Mouse (Mus musculus) cerebellum, postnatal 36 days (tissue): ENCODE measurements at regions not wholly inside any gene's neighbourhood (a gene's known extent, or its start where the extent isn't known, plus 50 kb on each side); places are given as distances from the start of the nearest gene placed in this dataset.
A peak's percentile ranks its signal among the peaks of the same experiment; 100 is the strongest.

ENCODE experiments used
- DNase-seq, 2 experiments: peaks; one replicate each; pipeline ENCODE4 v3.0.0; 2021 to 2022; ENCODE audit warnings: mixed read lengths in 2 of 2

DNA sequence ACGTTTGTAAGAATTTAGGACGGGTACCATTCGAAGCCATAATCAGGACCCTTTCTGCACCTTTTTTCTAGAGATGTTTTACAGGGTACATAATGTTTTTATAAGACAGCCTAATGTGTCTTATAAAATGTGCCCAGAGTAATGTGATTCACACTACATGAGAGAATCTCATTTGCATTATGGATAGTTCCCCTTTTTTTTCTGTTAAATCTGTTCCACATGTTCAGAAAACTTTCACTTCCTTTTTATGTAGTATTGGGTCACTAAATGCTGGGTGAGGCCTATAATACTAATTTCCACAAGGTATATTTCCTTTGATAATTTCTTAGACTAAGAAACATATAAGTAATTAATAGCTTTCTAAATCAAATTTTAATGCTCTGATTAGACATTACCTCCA, 822.7 kb downstream of the Dnah5 start:
- no peak for DNase-seq

DNA sequence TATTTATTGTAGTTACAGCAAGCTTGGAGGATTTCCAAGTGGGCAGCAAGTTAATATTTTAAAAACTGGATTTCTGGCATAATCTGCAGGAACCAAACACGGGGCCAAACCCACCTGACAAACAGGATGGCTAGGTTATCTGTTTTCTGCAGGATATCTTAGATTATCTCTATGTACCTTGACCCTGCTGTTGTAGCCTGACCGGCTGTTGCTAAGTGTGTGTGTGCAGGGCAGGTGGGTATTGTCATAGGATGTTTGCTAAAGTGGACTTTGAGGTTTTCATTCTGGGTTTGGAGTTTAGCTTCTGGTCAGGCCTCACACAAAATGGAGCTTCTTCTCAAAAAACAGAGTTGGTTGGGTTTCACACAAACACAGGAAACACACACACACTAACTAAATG, 835.4 kb downstream of the Dnah5 start:
- DNase-seq = no peak

DNA sequence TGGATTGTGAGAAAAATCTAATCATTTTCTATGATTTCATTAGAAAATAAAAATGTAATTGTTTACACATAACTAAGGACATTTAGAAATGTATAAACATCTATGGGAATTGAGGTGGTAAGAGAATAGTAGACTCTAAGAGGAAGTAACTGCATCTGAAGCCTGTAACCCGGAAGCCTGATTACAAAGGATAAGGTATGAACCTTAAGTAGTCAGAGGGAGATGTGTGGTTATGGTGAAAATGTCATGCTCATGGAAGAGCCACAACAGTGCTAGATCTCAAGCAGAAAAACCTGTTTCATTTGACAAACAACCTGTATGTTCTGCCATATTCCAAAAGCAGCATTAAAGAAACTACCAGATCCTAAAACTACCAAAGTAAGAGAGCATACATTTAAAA, 847.6 kb downstream of the Dnah5 start:
- DNase-seq = no peak

DNA sequence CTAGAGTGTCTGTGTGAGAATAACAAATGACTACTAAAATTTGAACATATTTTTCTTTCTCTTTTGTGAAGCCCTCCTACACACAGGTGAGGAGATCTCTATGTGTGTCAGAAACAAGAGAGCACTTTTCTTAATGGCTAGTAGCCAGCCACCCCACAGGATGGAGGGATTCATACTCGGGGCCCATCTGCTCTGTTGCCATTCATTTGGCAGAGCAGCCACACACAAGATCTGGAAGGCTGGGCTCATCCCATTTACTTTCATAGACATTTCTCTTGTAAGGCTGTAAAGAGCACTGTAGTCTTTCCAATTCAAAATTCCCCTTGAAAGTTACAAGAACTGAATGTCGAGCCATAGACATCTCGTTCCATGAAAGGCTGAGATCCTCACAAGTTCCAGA, 848.2 kb downstream of the Dnah5 start:
- peak; percentile 66 to 69 for DNase-seq

DNA sequence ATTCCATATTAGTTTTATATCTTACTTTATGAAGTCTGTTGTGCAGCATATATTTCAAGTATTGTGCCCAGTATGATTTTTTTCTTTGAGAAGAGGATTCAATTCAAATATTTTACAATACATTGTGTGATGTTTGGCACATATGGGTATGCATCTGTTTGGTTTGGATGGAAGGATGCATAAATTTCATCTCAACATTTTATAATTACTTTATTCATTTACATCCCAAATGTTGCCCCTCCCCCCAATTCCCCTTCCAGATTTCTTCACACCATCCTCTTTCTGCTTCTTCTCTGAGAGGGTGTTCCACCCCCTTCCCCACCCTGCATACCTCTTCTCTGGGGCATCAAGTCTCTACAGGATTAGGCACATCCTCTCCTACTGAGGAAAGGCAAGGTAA, 857.5 kb downstream of the Dnah5 start:
- no peak for DNase-seq

DNA sequence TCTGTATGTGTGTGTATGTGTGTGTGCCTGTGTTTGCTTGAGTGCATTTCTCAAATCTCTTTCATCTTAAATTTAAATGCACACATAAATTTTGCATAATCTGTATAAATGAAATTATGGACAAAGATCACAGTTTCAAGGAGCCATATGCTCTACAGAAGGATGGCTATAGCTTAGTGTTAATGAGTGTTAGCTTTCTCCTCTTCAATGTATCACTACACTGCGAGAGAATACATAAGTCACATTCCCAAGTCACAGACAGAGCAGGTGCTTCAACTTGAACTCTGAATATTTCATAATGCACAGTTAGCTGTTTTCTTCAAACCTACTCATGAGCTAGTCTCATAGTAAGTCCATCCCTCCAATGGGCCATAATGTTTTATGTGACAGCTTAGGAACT, 865.5 kb downstream of the Dnah5 start:
- DNase-seq = no peak

DNA sequence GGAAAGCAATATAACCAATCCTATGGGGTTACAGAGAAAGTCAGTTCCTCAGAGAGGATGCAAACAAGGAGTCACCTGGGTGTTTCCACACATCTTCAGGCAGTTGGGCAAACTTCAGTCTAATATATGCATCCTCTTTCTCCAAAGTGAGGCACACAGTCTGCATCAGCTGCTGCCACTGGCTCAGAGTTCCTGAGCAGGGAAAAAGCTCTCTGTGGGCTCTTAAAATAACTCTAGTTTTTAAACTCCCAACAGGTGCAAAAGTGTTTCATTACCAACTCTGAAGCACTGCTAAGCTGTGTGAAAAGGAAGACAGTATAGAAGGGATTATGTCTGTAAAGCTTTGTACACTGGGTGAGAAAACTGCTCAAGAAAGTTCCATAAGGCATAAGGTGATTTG, 874.2 kb downstream of the Dnah5 start:
- DNase-seq = no peak

DNA sequence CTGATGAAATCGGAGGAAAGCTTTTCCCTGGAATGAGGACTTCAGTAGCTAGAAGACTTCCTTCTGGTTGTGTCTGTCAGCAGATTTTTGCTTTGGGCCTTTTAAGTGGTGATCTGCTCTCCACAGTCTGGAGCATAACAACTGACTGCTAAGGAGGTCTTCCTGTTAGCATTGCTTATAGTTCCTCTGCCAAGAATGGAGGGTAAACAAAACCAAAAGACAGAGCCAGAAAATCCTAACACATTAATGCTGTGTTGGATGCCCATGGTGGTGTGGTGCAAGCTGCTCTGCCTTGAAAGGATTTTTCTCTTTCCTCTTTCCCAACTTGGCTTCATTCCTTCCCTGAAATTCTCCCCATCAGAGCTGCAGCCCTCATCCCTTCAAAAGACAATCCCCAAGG, 901.0 kb downstream of the Dnah5 start:
- peak in 1 of 2 experiments; percentile 9 for DNase-seq

DNA sequence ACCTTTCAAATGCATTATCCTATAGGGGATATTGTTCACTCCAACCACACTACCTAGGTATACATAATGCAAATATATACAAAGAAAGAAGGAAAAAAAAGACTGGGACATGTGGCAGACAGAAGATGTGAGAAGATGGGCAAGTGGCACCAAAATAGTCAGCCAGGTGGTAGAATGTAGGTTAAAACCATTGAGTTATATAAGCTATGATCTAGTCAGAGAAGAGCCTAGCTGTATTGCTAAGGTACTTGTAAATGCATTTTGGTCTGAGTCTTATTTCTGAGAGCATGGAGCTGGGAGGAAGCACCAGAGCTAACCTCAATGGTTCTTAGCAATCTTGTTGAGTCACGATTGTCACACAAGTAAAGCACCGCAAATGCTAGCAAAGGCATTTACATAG, 943.1 kb downstream of the Dnah5 start:
- no peak for DNase-seq
